Mouse (Mus musculus) E14TG2a.4 (cell line): ENCODE results near the gene Mcts2.
A peak's percentile ranks its signal among the peaks of the same experiment; 100 is the strongest.

ENCODE experiments used
- H3K27me3 ChIP-seq: 2 replicates; pipeline ENCODE4 v1.6.1; 2014; ENCODE audit warnings: low read length, control low read depth; ENCODE audit not compliant: insufficient read depth
- H3K36me3 ChIP-seq: 2 replicates; pipeline ENCODE4 v1.6.1; 2014; ENCODE audit warnings: low read length, control low read depth; ENCODE audit not compliant: insufficient read depth
- H3K4me1 ChIP-seq: replicated peaks from 2 replicates; pipeline ENCODE4 v1.6.1; 2014; ENCODE audit warnings: low read depth, low read length, control low read depth
- H3K4me3 ChIP-seq: replicated peaks from 2 replicates; pipeline ENCODE4 v1.5.1; 2014; ENCODE audit warnings: mild to moderate bottlenecking, low read length
- H3K9me3 ChIP-seq: 2 replicates; pipeline ENCODE4 v1.6.1; 2014; ENCODE audit warnings: low read length, control low read depth
- CTCF ChIP-seq: conservative IDR thresholded peaks from 2 replicates; pipeline ENCODE4 v1.5.1; 2014; ENCODE audit warnings: low read length
- NANOG ChIP-seq: IDR thresholded peaks from 2 replicates; pipeline ENCODE4 v1.6.1; 2014; ENCODE audit warnings: borderline replicate concordance, low read length, mixed read lengths
- POU5F1 ChIP-seq: IDR thresholded peaks from 2 replicates; pipeline ENCODE4 v1.6.1; 2014; ENCODE audit warnings: low read length, borderline replicate concordance

Gene Mcts2

GRCm38 (mm10) chr2:152709066-152709465 is 22.2 kb downstream of the Mcts2 start:
- no peak for TF ChIP-seq CTCF
- no peak for TF ChIP-seq POU5F1
- no peak for TF ChIP-seq NANOG

GRCm38 (mm10) chr2:152716241-152716772 is 29.5 kb downstream of the Mcts2 start:
- no peaks in the 10 kb centered on the region for H3K36me3 ChIP-seq
- TF ChIP-seq POU5F1 (no peak), CTCF (no peak), NANOG (no peak)
- H3K4me1 ChIP-seq = peaks cover 45% of the 10 kb centered on the region
- no peaks in the 10 kb centered on the region for H3K27me3 ChIP-seq
- no peak overlapping the region for H3K4me3 ChIP-seq
- no peaks in the 10 kb centered on the region for H3K9me3 ChIP-seq

More at GRCm38 (mm10) chr2:152709066-152709465, 22.2 kb downstream of the Mcts2 start:
- H3K4me1 ChIP-seq = peaks cover 76% of the 10 kb centered on the region
- peaks cover 14% of the 10 kb centered on the region for H3K36me3 ChIP-seq
- H3K27me3 ChIP-seq = no peaks in the 10 kb centered on the region
- H3K9me3 ChIP-seq = no peaks in the 10 kb centered on the region
- 0 out of 2 replicates have a peak overlapping the region, but pooled peaks have one; percentile 13 for H3K4me3 ChIP-seq

DNA sequence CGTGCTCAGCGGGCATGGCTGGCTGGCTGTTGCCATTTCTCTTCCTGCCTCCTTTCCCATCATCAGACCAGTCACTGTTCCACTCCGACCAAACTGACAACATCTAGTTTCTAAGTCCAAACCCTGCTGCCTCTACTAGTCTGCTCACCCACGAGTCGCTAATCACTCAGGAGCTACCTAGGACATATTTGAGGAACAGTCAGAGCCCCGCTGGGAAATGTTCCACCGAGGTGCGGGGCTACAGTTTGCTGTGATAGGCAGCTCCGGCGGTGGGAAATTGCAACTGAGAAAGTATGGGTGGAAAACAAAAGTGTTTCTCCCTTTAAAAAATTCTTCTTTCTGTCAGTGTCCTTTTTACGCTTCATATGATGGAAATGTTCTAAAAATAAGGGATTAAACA is 30.8 kb downstream of the Mcts2 start:
- H3K4me1 ChIP-seq = peaks cover 36% of the 10 kb centered on the region
- H3K27me3 ChIP-seq = peaks cover 1% of the 10 kb centered on the region; the same call in 1 of the 2 replicates
- no peaks in the 10 kb centered on the region for H3K9me3 ChIP-seq
- no peak for TF ChIP-seq CTCF
- TF ChIP-seq NANOG = no peak
- no peak for TF ChIP-seq POU5F1
- H3K4me3 ChIP-seq = peak overlapping the region; percentile 26; the same call in 1 of the 2 replicates
- no peaks in the 10 kb centered on the region for H3K36me3 ChIP-seq

GRCm38 (mm10) chr2:152718076-152718475 is 31.2 kb downstream of the Mcts2 start:
- H3K36me3 ChIP-seq = no peaks in the 10 kb centered on the region

GRCm38 (mm10) chr2:152723651-152724331 is 37.0 kb downstream of the Mcts2 start:
- Histone ChIP-seq H3K4me1 (peaks cover 80% of the 10 kb centered on the region), H3K27me3 (peaks cover 9% of the 10 kb centered on the region), H3K36me3 (no peaks in the 10 kb centered on the region), H3K9me3 (no peaks in the 10 kb centered on the region), H3K4me3 (peak overlapping the region; percentile 78)
- TF ChIP-seq POU5F1 (no peak), NANOG (no peak), CTCF (no peak)

More at GRCm38 (mm10) chr2:152718076-152718475, 31.2 kb downstream of the Mcts2 start:
- TF ChIP-seq NANOG = no peak
- no peak for TF ChIP-seq CTCF
- TF ChIP-seq POU5F1 = no peak
- peak overlapping the region; percentile 26; the same call in 1 of the 2 replicates for H3K4me3 ChIP-seq
- no peaks in the 10 kb centered on the region for H3K9me3 ChIP-seq
- H3K27me3 ChIP-seq = peaks cover 5% of the 10 kb centered on the region
- H3K4me1 ChIP-seq = peaks cover 41% of the 10 kb centered on the region

DNA sequence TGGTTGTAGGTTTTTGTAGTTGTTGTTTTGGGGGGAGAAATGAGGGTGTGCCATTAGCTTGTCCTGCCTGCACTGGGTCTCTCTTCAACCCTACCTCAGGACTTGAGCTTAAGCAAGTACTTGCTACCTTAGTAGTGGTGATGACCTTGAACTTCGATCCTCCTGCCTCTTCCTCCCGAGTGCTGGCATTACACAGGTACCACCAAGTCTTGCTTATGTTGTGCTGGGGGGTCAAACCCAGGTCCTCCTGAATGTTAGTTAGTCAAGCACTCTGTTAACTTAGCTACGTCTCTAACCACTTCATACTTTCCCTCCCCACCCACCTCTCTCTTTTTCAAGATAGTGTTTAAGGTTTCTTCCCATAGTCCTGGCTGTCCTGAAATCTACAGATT is 37.5 kb downstream of the Mcts2 start:
- Histone ChIP-seq H3K36me3 (no peaks in the 10 kb centered on the region), H3K4me1 (peaks cover 80% of the 10 kb centered on the region), H3K27me3 (peaks cover 9% of the 10 kb centered on the region), H3K4me3 (peak overlapping the region; percentile 78), H3K9me3 (no peaks in the 10 kb centered on the region)
- no peak for TF ChIP-seq CTCF
- TF ChIP-seq POU5F1 = no peak
- TF ChIP-seq NANOG = no peak

DNA sequence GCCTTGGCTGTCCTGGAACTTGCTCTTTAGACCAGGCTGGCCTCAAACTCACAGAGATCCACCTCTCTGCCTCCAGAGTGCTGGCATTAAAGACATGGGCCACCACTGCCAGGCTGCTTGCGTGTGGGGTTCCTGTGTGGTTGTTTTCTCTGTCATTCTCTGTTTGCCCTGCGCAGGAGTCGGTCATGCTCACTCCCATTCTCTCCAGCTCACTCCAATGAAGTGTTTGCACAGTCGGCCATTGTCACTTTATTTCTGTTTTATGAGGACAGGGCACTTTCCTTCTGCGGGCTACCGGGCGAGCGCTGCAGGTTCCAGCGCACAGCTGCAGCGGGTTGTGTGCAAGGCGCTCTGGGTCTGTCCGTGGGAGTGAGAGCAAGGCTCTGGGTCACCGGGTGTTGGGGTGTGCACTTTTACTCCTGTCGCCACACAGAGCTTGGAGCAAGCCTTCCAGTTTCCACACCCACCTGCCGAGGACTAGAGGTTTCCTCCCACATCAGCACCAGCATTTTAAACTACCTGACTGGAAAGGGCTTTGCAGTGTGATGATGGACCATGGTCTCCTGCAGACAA is 38.4 kb downstream of the Mcts2 start:
- H3K36me3 ChIP-seq = no peaks in the 10 kb centered on the region
- H3K9me3 ChIP-seq = no peaks in the 10 kb centered on the region
- peaks cover 9% of the 10 kb centered on the region for H3K27me3 ChIP-seq
- TF ChIP-seq CTCF (no peak), POU5F1 (no peak), NANOG (no peak)
- H3K4me1 ChIP-seq = peaks cover 80% of the 10 kb centered on the region
- H3K4me3 ChIP-seq = peak overlapping the region; percentile 43

- H3K27me3 ChIP-seq = peaks cover 9% of the 10 kb centered on the region
- no peak for TF ChIP-seq CTCF
- TF ChIP-seq NANOG = no peak
- no peak for TF ChIP-seq POU5F1
- H3K4me3 ChIP-seq = 0 out of 2 replicates have a peak overlapping the region, but pooled peaks have one; percentile 43
- H3K36me3 ChIP-seq = no peaks in the 10 kb centered on the region
- no peaks in the 10 kb centered on the region for H3K9me3 ChIP-seq
- peaks cover 86% of the 10 kb centered on the region for H3K4me1 ChIP-seq
Observed at GRCm38 (mm10) chr2:152726213-152726612, 39.4 kb downstream of the Mcts2 start.

DNA sequence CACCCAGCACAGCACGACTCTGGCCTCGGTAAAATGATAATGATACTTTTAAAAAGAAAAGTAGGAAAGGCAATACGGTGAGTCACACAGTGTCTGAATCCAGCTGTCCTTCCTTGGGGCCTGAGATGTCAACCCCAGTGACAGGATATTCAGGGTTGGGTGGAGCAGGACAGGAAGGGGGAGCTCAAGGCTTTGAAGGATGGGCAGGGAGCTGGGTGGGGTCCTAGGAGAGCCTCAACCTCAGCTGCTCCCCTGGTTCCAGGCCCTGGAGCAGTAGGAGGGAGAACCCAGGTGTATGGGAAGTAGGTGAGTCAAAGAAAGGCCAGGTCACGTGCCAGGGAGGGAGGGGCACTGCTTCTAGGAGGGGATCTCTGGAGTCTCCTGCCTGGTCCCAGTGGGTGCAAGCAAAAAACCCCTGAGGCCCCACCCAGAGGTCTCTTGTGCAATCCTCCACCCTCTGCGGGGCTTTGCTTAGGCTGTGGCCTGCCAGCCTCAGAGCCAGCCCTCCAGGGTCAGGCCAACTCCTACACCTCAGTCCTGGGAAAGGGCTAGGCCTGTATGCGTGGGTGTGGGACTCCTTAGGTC is 40.0 kb downstream of the Mcts2 start:
- Histone ChIP-seq H3K4me3 (peak overlapping the region; percentile 70), H3K4me1 (peaks cover 89% of the 10 kb centered on the region), H3K9me3 (no peaks in the 10 kb centered on the region), H3K27me3 (peaks cover 9% of the 10 kb centered on the region), H3K36me3 (no peaks in the 10 kb centered on the region)
- no peak for TF ChIP-seq POU5F1
- TF ChIP-seq CTCF = no peak
- no peak for TF ChIP-seq NANOG
